Mouse (Mus musculus): ENCODE results near the gene Rpgrip1l. TPM values are rescaled to one million over a fixed set of nuclear protein-coding genes. Genes with fewer than 3 reads are reported as not detected.

Gene Rpgrip1l
- polyA plus RNA-seq, 1 experiment from 2014 or later, result 9.8 TPM

DNA sequence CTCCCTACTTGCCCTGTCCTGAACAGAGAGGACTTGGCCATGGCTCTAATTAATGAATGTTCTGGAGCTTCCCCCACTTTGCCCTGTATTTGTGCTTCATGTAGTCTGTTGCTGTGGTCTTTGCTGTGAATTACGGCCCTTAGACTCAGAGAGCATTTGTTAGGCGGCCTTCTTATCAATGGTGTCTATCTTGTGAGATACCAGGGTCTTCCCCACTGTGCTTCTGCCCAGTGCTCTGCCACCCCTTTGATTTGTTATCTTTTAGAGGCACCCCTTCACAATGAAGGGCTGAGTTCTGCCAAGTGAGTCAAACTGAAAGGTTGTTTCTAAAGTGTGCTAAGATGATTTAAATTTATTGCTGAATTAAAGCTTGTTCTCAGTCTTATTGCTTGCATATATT, 105.4 kb downstream of the Rpgrip1l start:
- H3K4me1 ChIP-seq, result no peaks in the 10 kb centered on the region; the same call in 1 of the 2 replicates
- 83% methylated on average over 2 of the region's 2 CpGs for WGBS
- no peak overlapping the region for H3K27ac ChIP-seq
- no peak for DNase-seq (ENCODE audit: extremely low spot score, low spot score)
- no peaks in the 10 kb centered on the region for H3K27me3 ChIP-seq (ENCODE audit: poor library complexity, severe bottlenecking)
- no peaks in the 10 kb centered on the region for H3K9me3 ChIP-seq
- no peaks in the 10 kb centered on the region for H3K36me3 ChIP-seq (replicated peaks)
- no peak overlapping the region for H3K4me3 ChIP-seq

DNA sequence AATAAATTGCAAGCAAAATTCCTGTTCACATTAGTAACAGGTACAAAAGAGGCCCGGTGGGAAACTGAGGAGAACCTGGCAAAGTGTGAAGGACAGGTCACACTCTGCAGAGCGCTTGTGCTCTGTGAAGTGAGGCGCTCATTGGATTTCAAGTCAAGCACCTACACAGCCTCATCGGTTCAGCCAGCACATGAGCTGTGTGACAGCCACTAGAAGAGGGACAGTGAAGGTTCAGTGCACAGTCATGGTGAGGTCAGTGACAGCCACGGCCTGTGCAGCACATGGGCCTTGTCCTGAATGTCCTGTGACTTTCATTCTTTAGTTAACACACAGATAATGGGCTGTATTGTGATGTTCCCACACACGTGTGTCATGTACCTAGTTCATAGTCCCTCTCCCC, 107.2 kb downstream of the Rpgrip1l start:
- DNase-seq (ENCODE audit: extremely low spot score, low spot score), result no peak
- 88% methylated on average over 6 of the region's 6 CpGs for WGBS

DNA sequence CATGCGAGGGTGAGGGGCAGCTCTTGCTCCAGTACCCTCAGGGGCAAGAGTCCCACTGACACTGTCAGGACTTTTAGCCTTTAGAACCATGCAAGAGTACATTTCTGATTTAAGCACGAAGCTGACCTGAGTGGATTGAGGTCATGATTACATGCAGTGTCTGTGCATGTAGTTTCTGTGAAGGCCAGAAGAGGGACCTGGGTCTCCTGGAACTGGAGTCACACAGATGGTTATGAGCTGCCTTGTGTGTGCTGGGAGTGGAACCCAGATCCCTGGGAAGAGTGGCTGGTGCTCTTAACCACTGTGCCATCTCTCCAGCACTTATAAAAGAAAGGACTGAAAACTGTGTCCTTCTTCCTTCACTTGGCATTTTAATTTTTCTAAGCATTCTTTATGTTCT, 111.9 kb downstream of the Rpgrip1l start:
- H3K27ac ChIP-seq, result no peak overlapping the region
- no peaks in the 10 kb centered on the region for H3K27me3 ChIP-seq (ENCODE audit: poor library complexity, severe bottlenecking)
- H3K4me3 ChIP-seq, result no peak overlapping the region
- WGBS, result 81% methylated on average over 2 of the region's 2 CpGs
- peaks cover 3% of the 10 kb centered on the region; the same call in 1 of the 2 replicates for H3K4me1 ChIP-seq
- no peak for DNase-seq (ENCODE audit: extremely low spot score, low spot score)
- H3K36me3 ChIP-seq (replicated peaks), result no peaks in the 10 kb centered on the region
- no peaks in the 10 kb centered on the region for H3K9me3 ChIP-seq

More for the DNA sequence above, 107.2 kb downstream of the Rpgrip1l start:
- Histone ChIP-seq H3K36me3 (replicated peaks) (no peaks in the 10 kb centered on the region), H3K4me1 (no peaks in the 10 kb centered on the region; the same call in 1 of the 2 replicates), H3K27ac (no peak overlapping the region), H3K27me3 (ENCODE audit: poor library complexity, severe bottlenecking) (no peaks in the 10 kb centered on the region), H3K4me3 (no peak overlapping the region), H3K9me3 (no peaks in the 10 kb centered on the region)

DNA sequence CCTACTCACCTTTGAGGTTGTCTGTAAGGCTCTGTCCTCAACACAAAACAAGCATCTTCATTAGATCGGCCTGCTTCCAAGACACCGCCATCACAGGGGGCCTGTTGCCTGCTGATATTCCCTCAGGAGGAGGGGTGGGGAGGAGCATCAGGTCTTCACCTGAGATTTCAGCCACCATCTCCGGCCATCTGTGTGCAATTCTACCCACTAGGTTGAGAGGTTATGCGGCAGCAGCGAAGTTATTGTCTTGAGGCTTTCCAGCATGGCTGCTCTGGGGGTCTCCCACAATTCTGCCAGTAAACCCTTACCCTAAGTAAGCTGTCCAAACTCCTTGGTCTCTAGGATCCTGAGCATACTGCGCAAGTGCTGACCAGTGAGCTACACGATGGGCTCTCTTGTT, 113.2 kb downstream of the Rpgrip1l start, which contains the start of gene Aktip:
Gene Aktip, minus strand, starts transcription at position 101 of the 400 bp plus-strand sequence.
- Histone ChIP-seq H3K4me3 (no peak within 1 kb of the TSS), H3K36me3 (replicated peaks) (no peaks in the 10 kb centered on the region), H3K4me1 (peaks cover 3% of the 10 kb centered on the region; the same call in 1 of the 2 replicates), H3K27ac (no peak within 1 kb of the TSS), H3K9me3 (no peaks in the 10 kb centered on the region), H3K27me3 (ENCODE audit: poor library complexity, severe bottlenecking) (0 out of 2 replicates have a peak, but pooled peaks cover 6% of the 10 kb centered on the region)
- no peak for DNase-seq (ENCODE audit: extremely low spot score, low spot score)
- 94% methylated on average over 7 of the region's 7 CpGs for WGBS

DNA sequence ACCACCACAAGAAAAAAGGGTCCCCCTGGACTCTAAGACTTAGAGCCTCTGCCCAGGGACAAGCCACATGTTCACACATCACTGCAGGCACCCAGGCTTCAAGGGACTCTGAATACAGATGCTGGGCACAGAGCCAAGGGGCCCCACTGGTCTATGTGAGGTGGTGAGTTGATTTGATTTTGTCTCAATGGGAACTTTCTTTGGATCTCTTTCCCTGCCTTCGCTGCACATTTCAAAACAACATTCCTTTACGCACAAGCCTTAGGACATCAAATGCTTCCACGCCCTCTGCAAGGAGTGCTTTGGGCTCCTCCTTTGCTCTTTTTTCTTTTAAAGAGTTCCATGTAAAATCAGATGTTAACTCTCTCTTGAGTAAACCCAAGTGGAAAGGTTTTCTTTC, 115.0 kb downstream of the Rpgrip1l start:
- Histone ChIP-seq H3K4me1 (peaks cover 3% of the 10 kb centered on the region; the same call in 1 of the 2 replicates), H3K4me3 (no peak overlapping the region), H3K27ac (no peak overlapping the region), H3K36me3 (replicated peaks) (no peaks in the 10 kb centered on the region), H3K9me3 (no peaks in the 10 kb centered on the region), H3K27me3 (ENCODE audit: poor library complexity, severe bottlenecking) (peaks cover 24% of the 10 kb centered on the region)
- 82% methylated on average over 3 of the region's 3 CpGs for WGBS
- no peak for DNase-seq (ENCODE audit: extremely low spot score, low spot score)

DNA sequence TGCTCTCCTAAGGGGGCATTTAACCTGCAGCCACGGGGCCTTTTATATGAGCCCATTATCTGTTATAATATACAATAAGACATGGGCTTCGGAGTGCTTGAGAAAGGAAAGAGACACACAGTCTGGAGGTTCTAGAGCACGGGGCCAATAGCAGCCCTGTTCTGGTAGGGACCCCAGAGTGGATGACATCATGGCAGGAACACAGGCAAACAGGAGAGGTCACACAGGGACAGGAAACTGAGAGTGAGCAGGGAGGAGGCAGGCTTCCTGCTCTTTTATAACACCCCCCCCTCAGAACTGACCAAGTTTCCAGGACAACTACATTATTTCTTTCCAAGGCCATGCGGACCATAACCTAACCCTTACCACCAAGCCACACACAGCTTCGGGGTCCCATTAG, 115.8 kb downstream of the Rpgrip1l start:
- 94% methylated on average over 5 of the region's 5 CpGs for WGBS
- H3K4me1 ChIP-seq, result peaks cover 3% of the 10 kb centered on the region; the same call in 1 of the 2 replicates
- no peaks in the 10 kb centered on the region for H3K36me3 ChIP-seq (replicated peaks)
- no peak for DNase-seq (ENCODE audit: extremely low spot score, low spot score)
- peaks cover 32% of the 10 kb centered on the region for H3K27me3 ChIP-seq (ENCODE audit: poor library complexity, severe bottlenecking)
- no peak overlapping the region for H3K4me3 ChIP-seq
- no peaks in the 10 kb centered on the region for H3K9me3 ChIP-seq
- H3K27ac ChIP-seq, result no peak overlapping the region

DNA sequence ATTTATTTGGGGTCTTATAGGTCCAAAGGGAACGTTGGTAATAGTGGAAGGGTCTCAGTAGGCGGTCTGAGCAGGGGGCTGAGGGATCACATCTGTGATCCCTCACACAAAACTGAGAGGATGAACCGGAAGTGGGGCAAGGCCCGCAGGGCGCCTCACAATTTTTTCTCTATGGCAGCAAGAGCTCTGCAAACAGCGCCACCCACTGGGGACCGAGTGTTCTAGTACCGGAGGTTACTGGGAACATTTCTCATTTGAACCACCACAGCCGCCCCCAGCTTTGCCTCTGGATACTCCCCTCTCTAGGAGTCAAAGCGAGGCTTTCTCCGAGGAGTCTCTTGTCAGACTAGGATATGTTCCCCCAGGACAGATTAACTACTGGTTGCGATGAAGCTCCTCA, 116.4 kb downstream of the Rpgrip1l start:
- Histone ChIP-seq H3K4me1 (peaks cover 3% of the 10 kb centered on the region; the same call in 1 of the 2 replicates), H3K36me3 (replicated peaks) (no peaks in the 10 kb centered on the region), H3K27me3 (ENCODE audit: poor library complexity, severe bottlenecking) (peaks cover 38% of the 10 kb centered on the region), H3K4me3 (no peak overlapping the region), H3K27ac (no peak overlapping the region), H3K9me3 (no peaks in the 10 kb centered on the region)
- DNase-seq (ENCODE audit: extremely low spot score, low spot score), result no peak
- 78% methylated on average over 12 of the region's 12 CpGs for WGBS

DNA sequence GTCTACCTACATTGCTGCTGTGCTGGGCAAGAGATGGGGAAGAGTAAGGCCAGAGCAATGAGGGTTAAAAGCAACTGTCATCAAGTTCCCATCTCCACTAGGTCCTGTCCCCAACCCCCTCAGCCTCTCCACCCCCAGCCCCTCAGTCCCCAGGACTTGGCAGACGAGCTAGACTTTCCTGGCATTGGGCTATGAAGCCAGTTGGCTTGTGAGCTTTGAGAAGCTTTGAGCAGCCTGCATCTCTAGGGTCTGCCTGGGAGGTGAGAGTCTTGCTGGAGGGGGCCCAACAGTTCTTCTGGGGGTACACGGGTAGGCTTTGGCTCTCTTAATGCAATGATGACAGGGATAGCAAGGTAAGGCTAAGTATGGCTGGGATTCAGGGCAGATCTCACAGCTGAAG, 119.0 kb downstream of the Rpgrip1l start:
- Histone ChIP-seq H3K36me3 (replicated peaks) (no peaks in the 10 kb centered on the region), H3K4me1 (peaks cover 14% of the 10 kb centered on the region), H3K27me3 (ENCODE audit: poor library complexity, severe bottlenecking) (peaks cover 61% of the 10 kb centered on the region), H3K4me3 (no peak overlapping the region), H3K9me3 (no peaks in the 10 kb centered on the region), H3K27ac (no peak overlapping the region)
- no peak for DNase-seq (ENCODE audit: extremely low spot score, low spot score)
- 82% methylated on average over 2 of the region's 2 CpGs for WGBS

DNA sequence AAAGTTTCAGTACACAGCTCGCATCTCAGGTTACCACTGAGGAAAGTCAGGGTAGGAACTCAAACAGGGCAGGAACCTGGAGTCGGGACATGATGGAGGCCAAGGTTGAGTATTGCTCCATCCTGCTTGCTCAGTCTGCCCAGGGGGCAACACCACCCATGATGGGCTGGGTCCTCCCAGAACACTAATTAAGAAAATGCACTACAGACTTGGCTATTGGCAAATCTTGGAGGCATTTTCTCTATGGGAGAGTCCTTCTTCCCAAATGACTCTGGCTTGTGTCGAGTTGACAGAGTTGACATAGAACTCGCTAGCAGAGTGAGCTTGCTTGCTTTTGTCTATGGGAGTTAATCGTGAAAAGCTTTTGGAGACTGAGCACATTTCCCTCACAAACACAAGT, 120.1 kb downstream of the Rpgrip1l start:
- no peak for DNase-seq (ENCODE audit: extremely low spot score, low spot score)
- H3K4me3 ChIP-seq, result no peak overlapping the region
- peaks cover 71% of the 10 kb centered on the region for H3K27me3 ChIP-seq (ENCODE audit: poor library complexity, severe bottlenecking)
- H3K4me1 ChIP-seq, result peaks cover 13% of the 10 kb centered on the region
- no peak overlapping the region for H3K27ac ChIP-seq
- H3K9me3 ChIP-seq, result no peaks in the 10 kb centered on the region
- WGBS, result 89% methylated on average over 5 of the region's 5 CpGs
- no peaks in the 10 kb centered on the region for H3K36me3 ChIP-seq (replicated peaks)

DNA sequence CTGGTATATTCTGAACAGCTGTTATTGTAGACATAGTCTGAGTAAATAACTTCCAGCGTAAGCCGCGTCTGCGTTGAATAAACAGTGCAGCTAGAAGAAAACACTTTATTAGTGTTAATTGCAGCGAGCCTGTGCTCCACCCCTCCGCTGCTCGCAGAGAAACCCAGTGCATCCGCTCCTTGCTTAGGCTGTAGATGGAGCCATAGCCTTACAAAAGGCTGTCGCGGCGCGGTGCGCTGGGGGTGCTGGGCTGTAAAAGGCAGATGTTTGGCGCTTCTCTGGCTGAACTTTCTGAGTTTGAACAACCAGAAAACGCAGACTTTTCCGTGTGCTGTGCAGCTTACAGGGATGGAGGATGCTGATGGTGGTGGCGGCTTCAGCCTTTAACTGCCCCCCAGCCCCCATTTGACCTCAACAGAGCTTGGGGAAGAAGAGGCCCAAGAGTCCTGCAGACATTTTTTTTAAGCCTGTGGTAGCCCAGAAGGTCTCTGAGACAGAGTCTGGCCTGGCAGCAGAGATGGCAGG, 122.2 kb downstream of the Rpgrip1l start:
- H3K27me3 ChIP-seq (ENCODE audit: poor library complexity, severe bottlenecking), result peaks cover 71% of the 10 kb centered on the region
- H3K36me3 ChIP-seq (replicated peaks), result no peaks in the 10 kb centered on the region
- H3K4me3 ChIP-seq, result peak overlapping the region; percentile 33
- DNase-seq (ENCODE audit: extremely low spot score, low spot score), result peak; percentile 75
- WGBS, result 8% methylated on average over 17 of the region's 17 CpGs
- H3K4me1 ChIP-seq, result peaks cover 11% of the 10 kb centered on the region
- H3K27ac ChIP-seq, result peak overlapping the region; percentile 67
- no peaks in the 10 kb centered on the region for H3K9me3 ChIP-seq

DNA sequence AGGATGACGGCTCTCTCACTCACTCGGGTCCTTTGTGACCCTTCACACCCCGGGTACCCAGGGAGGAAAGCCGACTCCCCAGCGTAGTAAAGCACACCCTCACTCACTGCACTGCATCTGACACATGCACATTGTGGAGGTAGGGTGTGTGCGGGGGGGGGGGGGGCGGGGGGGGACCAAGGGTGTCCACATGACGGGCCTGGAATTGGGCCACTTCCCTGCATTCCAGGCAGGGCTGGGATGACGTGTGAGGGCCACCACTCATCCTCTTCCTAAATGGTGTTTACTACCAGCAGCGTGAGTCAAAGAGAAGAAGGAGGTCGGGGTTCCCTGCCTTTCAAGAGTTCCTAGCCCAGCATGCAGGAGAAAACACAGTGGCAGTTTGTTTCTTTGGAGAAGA, 124.9 kb downstream of the Rpgrip1l start:
- Histone ChIP-seq H3K4me1 (peaks cover 11% of the 10 kb centered on the region), H3K9me3 (peaks cover 7% of the 10 kb centered on the region; the same call in 1 of the 2 replicates), H3K27me3 (ENCODE audit: poor library complexity, severe bottlenecking) (peaks cover 49% of the 10 kb centered on the region), H3K4me3 (no peak overlapping the region), H3K36me3 (replicated peaks) (no peaks in the 10 kb centered on the region), H3K27ac (no peak overlapping the region)
- no peak for DNase-seq (ENCODE audit: extremely low spot score, low spot score)
- 89% methylated on average over 9 of the region's 11 CpGs for WGBS

DNA sequence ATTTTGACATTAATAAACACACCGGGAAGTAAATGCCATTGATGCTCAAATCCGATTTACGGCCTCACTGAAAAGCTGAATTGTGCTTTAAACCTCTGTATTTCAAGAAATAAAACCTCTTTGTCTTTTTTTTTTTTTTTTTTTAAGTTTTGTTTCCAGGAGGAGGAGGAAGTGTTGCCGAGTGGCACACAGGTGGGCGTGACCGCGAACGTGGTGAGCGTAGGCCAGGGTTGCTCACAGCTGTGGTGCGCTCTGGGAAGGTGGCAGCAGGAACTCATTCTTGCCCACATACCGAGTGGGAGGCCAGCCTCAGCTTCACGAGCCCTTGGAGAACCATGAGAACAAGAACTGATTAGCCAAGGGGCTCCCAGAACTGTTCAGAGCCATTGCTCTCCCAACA, 126.7 kb downstream of the Rpgrip1l start:
- no peak overlapping the region for H3K27ac ChIP-seq
- H3K4me3 ChIP-seq, result no peak overlapping the region
- 89% methylated on average over 12 of the region's 12 CpGs for WGBS
- peaks cover 10% of the 10 kb centered on the region for H3K4me1 ChIP-seq
- peaks cover 10% of the 10 kb centered on the region; the same call in 1 of the 2 replicates for H3K9me3 ChIP-seq
- peaks cover 31% of the 10 kb centered on the region for H3K27me3 ChIP-seq (ENCODE audit: poor library complexity, severe bottlenecking)
- no peaks in the 10 kb centered on the region for H3K36me3 ChIP-seq (replicated peaks)
- DNase-seq (ENCODE audit: extremely low spot score, low spot score), result no peak

DNA sequence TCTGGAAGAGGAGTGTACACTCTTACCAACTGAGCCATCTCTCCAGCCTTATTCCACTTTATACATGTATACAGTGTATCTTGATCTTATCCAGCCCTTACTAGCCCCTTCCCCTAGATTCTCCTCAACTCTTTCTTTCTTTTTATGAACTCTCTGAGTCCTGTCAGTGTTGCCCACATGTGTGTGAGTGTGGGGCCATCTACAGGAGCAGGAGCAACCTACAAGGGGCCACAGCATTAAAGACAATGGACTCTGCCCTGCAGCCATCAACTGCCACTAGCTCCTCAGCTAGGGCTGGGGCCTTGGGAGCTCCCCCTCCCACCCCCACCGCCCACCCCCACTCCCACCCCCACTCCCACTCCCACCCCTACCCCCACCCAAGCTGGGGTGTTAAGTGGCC, 135.4 kb downstream of the Rpgrip1l start:
- no peak for DNase-seq (ENCODE audit: extremely low spot score, low spot score)
- Histone ChIP-seq H3K4me3 (no peak overlapping the region), H3K9me3 (no peaks in the 10 kb centered on the region), H3K4me1 (peaks cover 5% of the 10 kb centered on the region; the same call in 1 of the 2 replicates), H3K27me3 (ENCODE audit: poor library complexity, severe bottlenecking) (peaks cover 9% of the 10 kb centered on the region; the same call in 1 of the 2 replicates), H3K36me3 (replicated peaks) (no peaks in the 10 kb centered on the region), H3K27ac (no peak overlapping the region)
- 54% methylated on average over 1 of the region's 1 CpGs for WGBS

Data from forebrain, embryonic 10.5 days (tissue).